Mouse (Mus musculus) liver, embryonic 12.5 days (tissue): Measurements from ENCODE around the gene Tsc2. TPM values are rescaled to one million over a fixed set of nuclear protein-coding genes. Genes with fewer than 3 reads are reported as not detected.

ENCODE experiments used
- ATAC-seq: fragments of 200-750 bp; cut with Nextera tagmentation; 2 replicates; pipeline ENCODE4 v1.8.0; 2017; ENCODE audit warnings: moderate number of reproducible peaks, mild to moderate bottlenecking, moderate library complexity
- H3K27ac ChIP-seq: fragments of 300-500 bp; sonication (generic); 2 replicates; pipeline ENCODE4 v1.5.1; 2016; ENCODE audit warnings: mild to moderate bottlenecking
- H3K27me3 ChIP-seq: fragments of 300-500 bp; sonication (generic); replicated peaks from 2 replicates; pipeline ENCODE4 v1.6.1; 2016; ENCODE audit warnings: mild to moderate bottlenecking, moderate library complexity
- H3K36me3 ChIP-seq: fragments of 300-500 bp; sonication (generic); 2 replicates; pipeline ENCODE4 v1.6.1; 2016; ENCODE audit warnings: mild to moderate bottlenecking, moderate library complexity
- H3K4me1 ChIP-seq: fragments of 300-500 bp; sonication (generic); 2 replicates; pipeline ENCODE4 v1.6.1; 2016
- H3K4me2 ChIP-seq: fragments of 300-500 bp; sonication (generic); 2 replicates; pipeline ENCODE4 v1.6.1; 2016; ENCODE audit warnings: mild to moderate bottlenecking, moderate library complexity
- H3K4me3 ChIP-seq: fragments of 300-500 bp; sonication (generic); 2 replicates; pipeline ENCODE4 v1.5.1; 2016; ENCODE audit warnings: mild to moderate bottlenecking, moderate library complexity
- H3K9ac ChIP-seq: fragments of 300-500 bp; sonication (generic); 2 replicates; pipeline ENCODE4 v1.6.1; 2016; ENCODE audit warnings: mild to moderate bottlenecking, moderate library complexity
- H3K9me3 ChIP-seq: fragments of 300-500 bp; sonication (generic); replicated peaks from 2 replicates; pipeline ENCODE4 v1.6.1; 2016; ENCODE audit warnings: mild to moderate bottlenecking, moderate library complexity
- WGBS: fragments of 180-500 bp; shearing (Covaris S2); methylation state at CpG from one replicate; pipeline ENCODE4 v1.1.7; 2016; ENCODE audit not compliant: insufficient replicate concordance; 5-methylcytosine and 5-hydroxymethylcytosine counted together
- polyA plus RNA-seq: library from polyadenylated mRNA; unstranded; fragments of >200 nt; fragmentation: Nextera tagmentation; extraction: Ambion mirVana; gene quantifications from 2 replicates; pipeline ENCODE4 v1.2.1, GENCODE M21; 2016

Tsc2 gene
- polyA plus RNA-seq, 1 experiment from 2014 or later, result 30.8 TPM

- Histone ChIP-seq H3K36me3 (peaks cover 95% of the 10 kb centered on the region), H3K4me1 (peaks cover 38% of the 10 kb centered on the region), H3K9ac (no peak overlapping the region), H3K27ac (no peak overlapping the region), H3K4me2 (no peak overlapping the region), H3K27me3 (no peaks in the 10 kb centered on the region), H3K4me3 (no peak overlapping the region), H3K9me3 (no peaks in the 10 kb centered on the region)
- no peak for ATAC-seq
- 70% methylated on average over 8 of the region's 8 CpGs for WGBS
These were observed 28.5 kb downstream of the Tsc2 start for GRCm38 (mm10) chr17:24603961-24604360.

GRCm38 (mm10) chr17:24600502-24600901 lies 31.9 kb downstream of the Tsc2 start:
- no peak for ATAC-seq
- 86% methylated on average over 4 of the region's 4 CpGs for WGBS
- Histone ChIP-seq H3K9me3 (no peaks in the 10 kb centered on the region), H3K4me1 (peaks cover 14% of the 10 kb centered on the region), H3K4me2 (no peak overlapping the region), H3K27ac (no peak overlapping the region), H3K4me3 (no peak overlapping the region), H3K36me3 (peaks cover 97% of the 10 kb centered on the region), H3K27me3 (no peaks in the 10 kb centered on the region), H3K9ac (no peak overlapping the region)

GRCm38 (mm10) chr17:24597989-24598388 lies 34.4 kb downstream of the Tsc2 start:
- H3K27ac ChIP-seq, result no peak overlapping the region
- H3K27me3 ChIP-seq, result no peaks in the 10 kb centered on the region
- H3K9ac ChIP-seq, result no peak overlapping the region
- no peak overlapping the region for H3K4me3 ChIP-seq
- ATAC-seq, result no peak
- no peaks in the 10 kb centered on the region for H3K4me1 ChIP-seq
- H3K9me3 ChIP-seq, result no peaks in the 10 kb centered on the region
- whole genome bisulfite sequencing, result 78% methylated on average over 3 of the region's 3 CpGs
- H3K4me2 ChIP-seq, result no peak overlapping the region
- peaks cover 100% of the 10 kb centered on the region for H3K36me3 ChIP-seq

- H3K27ac ChIP-seq, result no peak overlapping the region
- 83% methylated on average over 19 of the region's 19 CpGs for WGBS
- H3K9ac ChIP-seq, result no peak overlapping the region
- H3K36me3 ChIP-seq, result peaks cover 99% of the 10 kb centered on the region
- H3K4me2 ChIP-seq, result no peak overlapping the region
- ATAC-seq, result no peak
- no peaks in the 10 kb centered on the region for H3K4me1 ChIP-seq
- H3K9me3 ChIP-seq, result no peaks in the 10 kb centered on the region
- no peaks in the 10 kb centered on the region for H3K27me3 ChIP-seq
- no peak overlapping the region for H3K4me3 ChIP-seq
These were observed 35.8 kb downstream of the Tsc2 start for GRCm38 (mm10) chr17:24596471-24597183.

GRCm38 (mm10) chr17:24596073-24596466 lies 36.4 kb downstream of the Tsc2 start:
- H3K36me3 ChIP-seq, result peaks cover 99% of the 10 kb centered on the region
- 68% methylated on average over 5 of the region's 5 CpGs for whole genome bisulfite sequencing

GRCm38 (mm10) chr17:24595126-24596072 lies 37.0 kb downstream of the Tsc2 start:
- WGBS, result 77% methylated on average over 17 of the region's 17 CpGs
- Histone ChIP-seq H3K9me3 (no peaks in the 10 kb centered on the region), H3K4me2 (no peak overlapping the region), H3K36me3 (peaks cover 99% of the 10 kb centered on the region), H3K4me1 (no peaks in the 10 kb centered on the region), H3K27me3 (no peaks in the 10 kb centered on the region), H3K9ac (no peak overlapping the region), H3K27ac (no peak overlapping the region), H3K4me3 (no peak overlapping the region)
- no peak for ATAC-seq

More at GRCm38 (mm10) chr17:24596073-24596466, 36.4 kb downstream of the Tsc2 start:
- Histone ChIP-seq H3K4me2 (no peak overlapping the region), H3K4me1 (no peaks in the 10 kb centered on the region), H3K9me3 (no peaks in the 10 kb centered on the region), H3K27ac (no peak overlapping the region), H3K4me3 (no peak overlapping the region), H3K27me3 (no peaks in the 10 kb centered on the region), H3K9ac (no peak overlapping the region)
- ATAC-seq, result no peak

- no peak for ATAC-seq
- Histone ChIP-seq H3K4me2 (no peak overlapping the region), H3K9me3 (no peaks in the 10 kb centered on the region), H3K9ac (no peak overlapping the region), H3K27me3 (no peaks in the 10 kb centered on the region), H3K27ac (no peak overlapping the region), H3K4me3 (no peak overlapping the region), H3K4me1 (no peaks in the 10 kb centered on the region), H3K36me3 (peaks cover 91% of the 10 kb centered on the region)
- 86% methylated on average over 26 of the region's 26 CpGs for WGBS
These were observed 38.2 kb downstream of the Tsc2 start for GRCm38 (mm10) chr17:24593992-24594890.

GRCm38 (mm10) chr17:24593248-24593647 lies 39.2 kb downstream of the Tsc2 start:
- peak; percentile 14; the same call in 1 of the 2 replicates for ATAC-seq
- no peak overlapping the region for H3K27ac ChIP-seq
- H3K27me3 ChIP-seq, result no peaks in the 10 kb centered on the region
- no peak overlapping the region for H3K4me2 ChIP-seq
- no peaks in the 10 kb centered on the region for H3K9me3 ChIP-seq
- H3K36me3 ChIP-seq, result peaks cover 87% of the 10 kb centered on the region
- H3K9ac ChIP-seq, result no peak overlapping the region
- no peaks in the 10 kb centered on the region for H3K4me1 ChIP-seq
- no peak overlapping the region for H3K4me3 ChIP-seq
- 74% methylated on average over 5 of the region's 5 CpGs for WGBS

- Histone ChIP-seq H3K27ac (no peak overlapping the region), H3K27me3 (no peaks in the 10 kb centered on the region), H3K9me3 (no peaks in the 10 kb centered on the region), H3K4me3 (no peak overlapping the region), H3K4me2 (no peak overlapping the region), H3K9ac (no peak overlapping the region), H3K4me1 (no peaks in the 10 kb centered on the region), H3K36me3 (peaks cover 85% of the 10 kb centered on the region)
- whole genome bisulfite sequencing, result 88% methylated on average over 5 of the region's 5 CpGs
- no peak for ATAC-seq
These were observed 40.7 kb downstream of the Tsc2 start for GRCm38 (mm10) chr17:24591695-24592094.

GRCm38 (mm10) chr17:24590943-24591342 lies 41.5 kb downstream of the Tsc2 start:
- H3K27ac ChIP-seq, result no peak overlapping the region
- no peaks in the 10 kb centered on the region for H3K4me1 ChIP-seq
- no peaks in the 10 kb centered on the region for H3K27me3 ChIP-seq
- ATAC-seq, result no peak
- no peak overlapping the region for H3K4me2 ChIP-seq
- H3K36me3 ChIP-seq, result peaks cover 84% of the 10 kb centered on the region
- 72% methylated on average over 3 of the region's 3 CpGs for WGBS
- no peak overlapping the region for H3K4me3 ChIP-seq
- H3K9ac ChIP-seq, result no peak overlapping the region
- H3K9me3 ChIP-seq, result no peaks in the 10 kb centered on the region

GRCm38 (mm10) chr17:24586532-24586931 lies 45.9 kb downstream of the Tsc2 start:
- Histone ChIP-seq H3K27ac (no peak overlapping the region), H3K36me3 (peaks cover 63% of the 10 kb centered on the region)
- WGBS, result 73% methylated on average over 4 of the region's 4 CpGs

More at GRCm38 (mm10) chr17:24586532-24586931, 45.9 kb downstream of the Tsc2 start:
- no peak for ATAC-seq
- Histone ChIP-seq H3K27me3 (no peaks in the 10 kb centered on the region), H3K9me3 (no peaks in the 10 kb centered on the region), H3K9ac (no peak overlapping the region), H3K4me3 (no peak overlapping the region), H3K4me1 (peaks cover 10% of the 10 kb centered on the region; the same call in 1 of the 2 replicates), H3K4me2 (no peak overlapping the region)
